Mouse (Mus musculus) hindlimb bud, embryonic 11.5 days (tissue): ENCODE data around the gene Whrn.

ENCODE experiments used
- DNase-seq: peaks from one replicate; pipeline ENCODE4 v3.0.0-alpha.2; 2012; ENCODE audit warnings: low read depth, low spot score; ENCODE audit errors: extremely low spot score

The Whrn gene

DNA sequence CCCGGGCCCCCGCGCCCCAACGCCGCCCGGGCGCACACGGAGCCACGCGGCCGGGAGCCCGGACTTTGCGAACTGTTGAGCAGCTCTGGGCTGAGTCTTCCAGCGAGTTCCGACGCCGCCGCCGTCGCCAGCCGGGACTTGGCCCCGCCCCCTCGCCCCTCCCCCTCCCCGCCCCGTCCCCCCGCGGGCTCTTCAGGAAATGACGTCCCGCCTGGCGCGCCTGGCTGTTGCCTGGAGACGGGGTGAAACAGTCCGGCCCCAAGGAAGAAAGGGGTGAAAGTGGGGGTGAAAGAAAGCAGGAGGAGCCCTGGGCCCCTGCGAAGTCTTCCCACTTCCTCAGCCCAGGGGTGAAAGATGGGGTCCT lies at the start of gene Whrn:
Whrn (minus strand) TSS at position 77 of the 364 bp plus-strand sequence.
- DNase-seq: no peak

DNA sequence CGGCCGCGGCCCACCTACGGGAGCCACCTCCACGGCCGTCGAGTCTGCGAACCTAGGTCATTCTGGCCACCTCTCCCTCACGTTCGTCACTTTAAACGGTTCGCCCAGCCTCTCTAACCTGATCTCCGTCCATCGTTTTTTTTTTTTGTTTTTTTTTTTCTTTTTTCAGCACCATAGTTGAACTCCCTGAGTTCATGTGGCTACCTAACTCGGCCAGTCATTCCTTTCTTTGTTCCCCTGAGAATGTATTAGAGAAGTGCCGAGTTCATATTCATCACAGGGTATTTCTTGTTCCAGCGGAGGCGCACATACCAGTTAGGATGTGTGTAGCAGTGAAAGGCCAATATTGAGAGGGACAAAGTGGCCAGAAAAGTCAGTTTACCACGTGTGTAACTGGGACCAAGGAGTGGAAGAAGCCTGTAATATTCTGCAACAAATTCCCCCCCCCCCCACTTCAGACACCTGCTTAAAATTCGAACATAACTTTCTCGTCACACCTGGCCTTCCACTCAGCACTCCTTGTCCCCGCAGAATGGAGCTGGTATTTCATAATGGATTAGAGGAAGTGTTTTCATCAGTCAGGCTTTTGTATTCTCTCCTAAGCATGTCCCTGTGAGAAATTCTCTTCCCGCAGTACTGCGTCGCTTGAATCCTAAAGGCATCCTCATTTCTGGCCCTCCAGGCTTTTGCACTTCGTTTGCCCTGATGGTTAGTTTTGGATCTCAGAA lies 49.6 kb upstream of the Whrn start:
- no peak for DNase-seq

DNA sequence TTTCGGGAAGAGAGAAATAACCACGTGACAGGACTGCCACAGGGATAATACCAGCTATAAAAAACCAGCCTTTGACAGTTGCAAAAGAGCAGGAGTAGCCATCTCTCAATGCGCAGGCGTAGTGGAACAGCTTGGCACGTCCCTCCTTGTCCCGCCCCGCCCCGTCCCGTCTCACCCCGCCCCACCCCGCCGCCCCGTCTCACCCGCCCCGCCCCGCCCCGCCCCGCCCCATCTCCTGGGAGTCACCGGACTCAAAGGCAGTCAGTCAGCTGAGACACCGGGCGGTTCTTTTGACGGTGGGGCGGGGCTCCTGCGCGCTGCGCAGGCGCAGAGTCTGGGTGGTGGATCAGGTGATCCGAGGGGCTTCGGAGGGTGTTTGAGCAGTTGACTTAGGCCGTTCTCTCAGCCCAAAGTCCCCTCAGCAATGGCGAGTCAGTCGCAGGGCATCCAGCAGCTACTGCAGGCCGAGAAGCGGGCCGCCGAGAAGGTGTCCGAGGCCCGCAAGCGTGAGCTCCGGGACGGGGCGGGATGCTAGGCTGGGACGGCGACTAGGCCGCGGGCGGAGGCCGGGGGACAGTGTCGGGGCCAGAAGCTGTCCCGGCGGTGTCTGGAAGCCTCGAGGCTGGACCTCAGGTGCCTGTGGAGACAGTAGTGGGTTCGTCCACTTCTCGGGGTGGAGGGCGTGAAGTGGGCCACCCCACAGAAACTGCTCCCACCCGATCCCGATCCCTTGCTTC lies 48.9 kb upstream of the Whrn start, which contains the start of gene Atp6v1g1:
Atp6v1g1 (plus strand) TSS at position 279 of the 737 bp plus-strand sequence.
- peak; percentile 93 for DNase-seq

DNA sequence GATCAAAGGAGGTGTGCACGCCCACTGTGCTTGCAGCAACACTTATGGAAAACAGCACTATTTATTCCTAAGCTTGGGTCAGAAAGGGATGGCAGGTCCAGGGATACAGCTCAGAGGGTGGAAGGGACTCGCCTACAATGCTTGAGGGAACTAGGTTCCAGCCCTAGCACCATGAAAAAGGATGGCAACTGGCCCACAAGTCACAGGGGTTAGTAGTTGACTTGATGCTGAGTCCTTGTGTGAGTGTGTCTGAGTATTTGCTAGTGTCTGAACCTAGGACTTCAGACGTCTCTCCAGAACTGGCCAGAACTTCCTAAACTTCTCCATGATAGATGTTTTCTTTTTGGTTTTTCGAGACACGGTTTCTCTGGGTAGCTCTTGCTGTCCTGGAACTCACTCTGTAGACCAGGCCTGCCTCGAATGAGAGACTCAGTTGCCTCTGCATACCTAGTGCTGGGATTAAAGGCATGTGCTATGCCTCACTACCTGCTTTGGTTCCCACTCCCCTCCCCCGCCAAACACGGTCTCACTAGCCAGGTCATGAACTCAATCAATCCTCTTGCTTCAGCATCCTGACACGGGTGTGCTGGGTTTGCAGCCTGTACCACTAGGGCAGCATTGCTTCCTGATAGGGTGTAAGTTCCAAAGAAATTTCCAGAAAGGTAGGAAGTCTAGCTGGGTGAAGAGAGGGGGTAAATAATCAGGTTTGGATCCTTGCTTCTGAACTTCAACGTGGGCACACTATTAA lies 48.1 kb upstream of the Whrn start:
- DNase-seq: no peak

DNA sequence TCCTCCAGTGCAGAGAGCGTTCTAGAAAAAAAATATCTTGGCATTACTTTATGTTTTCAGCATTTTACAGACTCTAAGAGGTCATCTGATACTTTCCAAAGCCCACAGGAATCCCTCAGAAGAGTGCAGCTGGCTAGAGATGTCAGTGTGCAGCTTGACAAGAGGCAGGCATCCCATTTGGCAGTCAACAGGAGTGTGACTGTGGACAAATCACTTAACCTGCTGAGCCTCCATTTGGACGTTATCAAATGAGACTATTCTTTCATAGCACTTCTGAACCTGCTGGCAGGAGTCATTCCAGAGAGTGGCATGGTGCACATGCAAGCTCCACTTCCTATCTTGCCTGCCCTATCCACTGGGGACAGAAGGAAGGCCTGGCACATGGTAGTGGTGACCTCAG lies 46.4 kb upstream of the Whrn start:
- DNase-seq: no peak

DNA sequence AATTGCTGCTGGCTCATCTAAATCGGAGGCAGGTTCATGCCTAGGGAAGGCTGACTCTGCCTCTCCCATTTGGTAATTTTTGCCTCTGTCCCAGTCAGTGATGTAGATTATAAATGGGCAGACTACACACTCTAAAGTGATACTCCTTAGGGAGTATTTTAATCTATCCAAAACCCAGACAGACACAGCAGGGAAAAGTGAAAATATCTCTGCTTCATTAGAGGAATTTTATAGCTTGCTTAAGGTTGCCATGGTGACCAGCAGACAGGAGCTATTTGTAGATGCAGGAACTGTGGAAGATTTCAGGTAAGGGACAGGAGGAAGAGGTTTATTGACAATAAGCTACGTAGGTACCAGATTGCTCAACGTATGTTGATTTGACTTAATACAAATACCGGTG lies 41.8 kb upstream of the Whrn start:
- no peak for DNase-seq

DNA sequence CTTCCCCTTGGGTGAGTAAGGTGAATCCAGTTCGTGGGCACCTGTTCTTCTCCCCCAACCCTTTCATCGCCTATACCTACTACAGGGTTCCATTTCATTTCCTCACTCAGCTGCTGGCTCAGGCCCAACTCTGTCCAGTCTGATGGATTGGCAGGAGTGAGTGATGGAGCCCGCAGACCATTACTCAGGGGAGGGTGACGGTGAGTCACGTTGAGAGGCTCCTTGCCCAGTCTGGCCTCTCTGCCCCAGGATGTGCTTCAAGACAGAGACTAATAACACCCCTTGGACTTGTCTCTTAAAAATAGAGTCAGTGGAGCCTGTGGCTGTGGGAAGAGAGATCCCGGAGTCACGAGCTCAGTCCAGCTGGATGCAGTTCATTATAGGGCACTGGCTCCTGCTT lies 34.6 kb upstream of the Whrn start:
- DNase-seq: no peak

DNA sequence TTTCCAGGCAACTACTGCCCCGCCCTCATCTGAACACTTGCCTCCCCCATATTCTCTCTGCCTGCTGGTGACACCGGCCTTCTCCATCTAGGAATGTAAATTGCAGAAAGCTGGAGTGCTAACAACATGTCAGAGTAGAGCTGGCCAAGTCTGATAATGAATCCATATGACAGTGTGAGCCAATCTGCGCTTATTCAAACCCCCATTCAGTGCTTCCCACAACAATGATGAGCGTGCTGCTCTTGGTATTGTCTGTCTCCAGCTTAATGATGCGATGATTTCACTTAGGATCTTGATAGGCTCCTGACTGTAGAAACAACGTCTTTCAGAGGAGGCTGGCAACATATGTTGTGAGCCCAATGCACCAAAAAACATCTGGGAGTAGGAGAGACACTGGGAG lies 33.2 kb upstream of the Whrn start:
- DNase-seq: no peak

DNA sequence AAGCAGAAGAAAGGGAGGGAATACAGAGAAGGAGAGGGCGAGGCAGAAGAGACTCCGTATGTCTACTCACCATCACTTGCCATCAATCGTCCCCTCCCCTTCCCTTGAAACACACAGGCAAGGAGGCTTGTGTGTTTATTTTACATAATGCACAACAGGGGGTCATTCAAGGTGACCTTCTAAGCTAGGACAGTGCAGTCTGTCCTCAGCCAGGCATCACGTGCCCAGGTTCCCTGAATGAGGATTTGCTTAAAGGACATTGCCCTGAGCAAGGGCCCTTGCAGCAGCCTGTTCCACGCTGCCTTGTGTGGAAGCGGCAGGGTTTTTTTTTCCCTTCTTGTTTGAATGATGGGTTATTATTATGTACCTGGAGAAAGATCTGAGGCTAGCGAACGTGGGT lies 29.7 kb upstream of the Whrn start:
- DNase-seq: no peak

DNA sequence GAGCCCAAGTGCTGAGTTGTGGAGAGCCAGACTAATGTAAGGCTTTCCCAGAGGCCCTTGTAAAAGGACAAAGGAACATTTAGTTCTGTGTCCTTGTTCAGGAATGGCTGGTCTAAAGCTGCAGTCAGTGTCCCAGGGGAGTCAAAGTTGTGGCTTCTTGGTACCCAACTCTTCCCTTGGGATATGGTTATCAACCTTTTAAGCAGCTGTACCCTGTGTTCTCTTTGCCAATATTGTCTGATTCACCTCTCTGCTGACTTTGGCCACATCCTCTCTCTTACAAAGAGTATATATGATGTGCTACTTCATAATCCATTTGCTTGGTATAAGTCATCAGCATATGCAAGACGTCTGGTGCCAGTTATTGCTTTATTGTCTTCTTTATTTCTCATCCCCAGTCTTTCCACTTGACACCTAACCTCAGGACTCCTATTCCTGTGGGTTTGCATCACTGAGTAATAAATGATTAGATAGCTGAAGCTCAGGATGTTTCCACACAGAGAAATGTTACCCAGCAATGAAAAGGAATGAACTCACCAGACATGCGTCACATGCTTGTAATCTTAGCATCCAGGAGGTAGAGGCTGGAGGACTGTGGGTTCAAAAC lies 26.1 kb upstream of the Whrn start:
- DNase-seq: no peak

DNA sequence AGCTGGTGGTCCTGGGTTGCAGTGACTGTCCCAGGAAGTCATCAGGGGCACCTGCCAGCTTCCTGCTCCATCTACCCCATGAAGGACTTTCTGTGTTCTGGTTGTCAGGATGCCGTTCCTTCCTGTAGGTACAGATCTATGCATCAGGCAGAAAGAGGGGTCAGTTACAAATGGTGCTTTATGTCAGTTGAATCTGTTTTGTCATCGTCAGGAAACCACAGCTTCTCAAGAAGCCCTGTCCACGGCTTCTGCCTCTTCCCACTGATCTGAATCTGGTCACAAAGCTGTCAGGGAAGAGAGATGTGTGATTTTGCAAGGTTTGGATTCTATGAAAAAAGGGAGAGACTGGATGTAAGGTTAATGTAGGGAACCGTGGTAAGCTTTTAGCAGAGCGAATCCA lies 19.2 kb upstream of the Whrn start:
- no peak for DNase-seq

DNA sequence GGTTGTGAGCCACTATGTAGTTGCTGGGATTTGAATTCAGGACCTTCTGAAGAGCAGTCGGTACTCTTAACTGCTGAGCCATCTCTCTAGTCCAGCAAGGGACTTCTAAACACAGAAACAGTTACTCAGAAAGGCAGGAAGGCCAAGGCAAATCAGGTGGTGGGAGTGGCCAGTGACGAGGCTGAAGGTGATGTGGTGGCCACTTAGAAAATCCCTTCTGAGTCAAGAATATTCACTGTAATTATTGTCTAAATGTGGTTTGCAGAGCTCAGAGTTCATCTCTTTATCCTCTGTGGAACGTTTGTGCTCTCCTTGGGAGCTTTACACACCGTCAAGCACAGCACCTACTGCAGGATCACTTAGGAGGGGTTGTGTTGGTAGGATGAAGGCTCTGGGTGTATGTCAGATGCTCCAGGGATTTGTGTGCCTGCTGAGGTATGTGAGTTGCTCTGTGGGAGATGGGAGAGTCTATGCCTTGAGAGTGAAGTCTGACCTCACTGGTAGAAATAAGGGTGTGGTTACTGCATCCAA lies 18.7 kb upstream of the Whrn start:
- no peak for DNase-seq

DNA sequence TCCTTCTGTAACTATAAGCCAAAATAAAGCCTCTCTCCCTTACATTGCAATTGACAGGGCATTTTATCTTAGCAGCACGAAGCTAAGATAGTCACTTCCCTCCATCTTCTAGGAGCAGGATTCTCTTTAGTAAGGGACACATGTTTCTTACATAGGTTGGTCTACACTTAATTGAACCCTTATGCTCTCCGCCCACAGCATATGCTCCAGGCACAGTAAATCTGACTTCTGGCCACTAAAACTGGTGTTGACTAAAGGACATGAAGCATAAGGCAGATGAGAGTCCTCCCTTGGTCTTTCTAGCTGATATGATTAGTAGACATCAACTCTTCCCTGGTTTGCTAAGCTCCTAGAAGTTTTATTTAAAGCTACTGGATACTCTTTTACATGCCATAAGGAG lies 17.1 kb upstream of the Whrn start:
- DNase-seq: no peak

DNA sequence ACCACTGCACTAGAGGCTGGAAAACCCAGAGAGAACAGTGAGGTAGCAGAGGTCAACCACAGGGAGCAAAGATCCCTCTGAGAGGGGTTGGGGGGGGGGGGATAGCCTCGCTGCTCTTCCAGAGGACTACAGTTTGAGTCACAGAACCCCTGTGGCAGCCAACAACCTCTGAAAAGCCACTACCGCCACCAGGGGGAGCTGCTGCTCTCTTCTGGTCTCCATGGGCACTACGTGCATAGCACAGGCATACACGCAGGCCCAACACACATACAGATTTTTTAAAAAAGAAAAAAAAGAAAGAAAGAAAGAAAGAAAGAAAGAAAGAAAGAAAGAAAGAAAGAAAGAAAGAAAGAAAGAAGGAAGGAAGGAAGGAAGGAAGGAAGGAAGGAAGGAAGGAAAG lies 12.4 kb upstream of the Whrn start:
- DNase-seq: no peak

DNA sequence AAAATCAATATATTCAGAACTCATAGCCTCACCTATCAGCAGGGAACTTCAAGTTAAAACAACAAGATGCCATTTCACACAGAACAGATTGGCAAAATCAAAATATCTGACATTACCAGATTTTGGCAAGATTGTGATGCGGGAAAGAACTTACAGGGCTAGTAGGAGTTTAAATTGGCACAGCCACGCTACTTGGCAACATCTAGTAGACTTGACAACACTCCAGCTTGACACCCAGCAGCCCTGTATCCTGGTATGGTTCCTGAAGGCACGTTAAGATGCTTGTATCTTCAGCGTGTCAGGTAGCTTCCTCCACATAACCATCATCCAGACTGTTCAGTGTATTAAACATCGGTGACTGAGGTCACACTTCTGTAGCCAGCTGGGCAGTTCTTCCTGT lies 11.7 kb upstream of the Whrn start:
- DNase-seq: no peak

DNA sequence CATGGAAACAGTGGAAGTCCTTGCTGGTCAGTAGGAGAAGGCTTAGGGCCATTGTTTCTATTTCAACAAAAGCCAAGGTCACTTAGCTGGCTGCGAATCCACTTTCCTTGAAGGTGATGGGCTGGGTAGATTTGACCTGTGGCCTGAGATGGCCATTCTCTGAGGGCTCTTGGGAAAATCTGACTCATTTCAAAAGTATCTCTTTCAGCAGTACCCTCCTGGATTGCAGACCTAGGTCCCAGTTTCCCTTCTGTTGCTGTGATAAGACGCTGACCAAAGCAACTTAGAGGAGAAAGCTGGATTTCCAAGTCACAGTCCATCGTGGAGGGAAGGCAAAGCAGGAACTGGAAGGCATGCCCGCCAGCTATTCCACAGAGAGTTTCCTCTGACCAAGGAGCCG lies 8.2 kb upstream of the Whrn start:
- DNase-seq: no peak

DNA sequence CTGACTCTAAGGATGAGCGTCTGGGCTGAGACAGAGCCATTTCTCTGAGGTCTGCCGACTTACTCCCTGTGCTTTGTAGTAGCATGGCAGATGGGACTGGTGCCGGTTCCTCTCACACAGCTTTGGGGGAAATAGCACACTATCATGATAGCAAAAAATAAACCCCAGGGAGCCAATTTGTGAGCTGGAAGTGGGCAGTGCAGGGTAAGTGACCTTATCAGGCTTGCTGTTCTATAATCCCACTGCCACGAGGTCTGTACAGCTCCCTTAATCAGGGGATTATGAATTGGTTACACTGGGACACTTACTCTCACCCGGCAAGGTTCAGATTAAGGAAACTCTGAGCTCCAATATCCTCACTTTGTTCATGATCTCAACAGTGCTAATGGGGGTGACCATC lies 5.3 kb upstream of the Whrn start:
- no peak for DNase-seq

DNA sequence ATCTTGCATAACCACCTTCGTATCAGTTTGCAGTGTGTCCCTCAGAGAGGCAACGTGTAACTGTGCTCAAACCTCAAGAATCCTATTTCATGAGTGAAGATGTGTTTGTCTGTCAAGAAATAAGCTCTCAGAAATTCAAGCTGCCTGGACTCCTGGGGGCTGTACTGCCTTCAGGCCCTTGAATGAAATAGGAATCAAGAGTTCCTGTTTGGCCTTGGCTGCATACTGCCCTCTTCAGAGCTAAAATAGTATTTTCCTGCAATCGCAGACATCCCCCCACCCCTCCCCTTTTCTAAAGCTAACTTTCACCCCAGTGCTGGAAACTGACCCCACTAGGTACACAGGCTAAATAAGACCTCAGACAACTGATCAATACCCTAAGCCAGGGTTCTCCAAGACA lies 2.6 kb upstream of the Whrn start:
- no peak for DNase-seq

DNA sequence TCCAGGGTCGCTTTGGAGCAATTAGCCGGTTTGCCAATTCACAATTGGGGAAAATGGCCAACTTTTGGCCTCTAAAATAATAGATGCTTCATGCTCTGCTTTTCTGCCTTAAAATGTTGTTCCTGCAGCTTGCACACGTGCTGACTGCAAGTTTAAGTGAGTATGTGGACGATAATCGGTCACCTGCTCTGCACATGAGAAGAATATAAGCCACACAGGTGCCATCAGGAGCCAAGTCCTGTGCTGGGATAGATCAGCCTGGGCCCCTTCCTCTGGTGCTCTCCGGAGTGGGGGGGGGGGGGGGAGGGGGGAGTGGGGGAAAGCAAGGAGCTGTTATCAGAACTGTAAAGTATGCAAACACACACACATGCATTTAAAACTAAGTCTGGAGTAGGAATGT lies 521 bp upstream of the Whrn start:
- no peak for DNase-seq

DNA sequence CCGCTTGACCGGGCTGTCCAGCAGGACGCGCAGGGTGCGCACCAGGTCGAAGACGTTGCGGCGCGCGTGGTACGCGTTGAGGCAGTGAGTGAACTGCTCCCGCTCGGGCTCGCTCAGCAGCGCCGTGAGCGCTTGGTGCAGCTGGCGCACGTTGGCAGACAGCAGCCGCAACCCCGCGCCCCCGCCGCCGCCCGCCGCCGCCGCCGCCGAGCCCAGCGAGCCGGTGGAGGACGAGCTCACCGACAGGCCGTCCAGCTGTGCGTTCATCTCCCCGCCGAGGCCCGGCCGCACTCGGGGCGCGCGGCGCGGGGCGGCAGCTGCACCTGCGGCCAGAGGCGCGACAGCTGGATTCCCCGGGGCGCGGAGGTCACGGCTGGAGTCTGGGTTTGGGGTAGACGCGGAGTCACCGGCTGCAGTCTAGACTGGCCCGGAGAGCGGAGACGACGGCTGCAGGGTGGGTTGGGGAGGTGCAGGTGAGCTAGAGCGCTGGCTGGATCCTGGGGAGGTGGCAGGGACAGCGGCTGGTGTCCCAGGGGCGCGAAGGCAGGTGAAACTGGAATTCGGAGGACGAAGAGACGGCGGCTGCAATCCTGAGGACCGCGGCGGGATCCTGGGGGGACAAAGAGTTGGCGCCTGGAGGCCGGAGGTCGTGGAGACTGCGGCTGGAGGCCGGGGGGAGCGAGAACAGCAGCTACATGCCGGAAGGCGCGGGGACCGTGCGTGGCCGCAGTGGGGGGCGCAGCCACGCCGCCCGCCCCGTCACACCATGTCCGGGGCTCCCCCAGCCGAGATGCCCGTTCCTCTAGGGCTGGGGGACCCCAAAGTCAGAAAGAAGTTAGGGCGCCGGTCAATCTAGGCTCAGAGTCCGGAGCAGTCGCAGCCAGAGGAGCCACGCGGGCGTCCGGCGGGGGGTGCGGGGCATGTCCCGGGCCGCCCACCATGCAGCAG lies 550 bp downstream of the Whrn start:
- DNase-seq: no peak
